Mouse (Mus musculus) neural tube, embryonic 12.5 days (tissue): Measurements from ENCODE around the gene Cpsf6. TPM values are rescaled to one million over a fixed set of nuclear protein-coding genes. Genes with fewer than 3 reads are reported as not detected.

Experiments used
- ATAC-seq: fragments of 200-750 bp; cut with Nextera tagmentation; 2 replicates; pipeline ENCODE4 v1.8.0; 2017; ENCODE audit warnings: low read depth, mild to moderate bottlenecking, moderate TSS enrichment, moderate library complexity; ENCODE audit not compliant: low FRiP score
- H3K27ac ChIP-seq: fragments of 300-500 bp; sonication (generic); 2 replicates; pipeline ENCODE4 v1.5.1; 2016
- H3K27me3 ChIP-seq: fragments of 300-500 bp; sonication (generic); replicated peaks from 2 replicates; pipeline ENCODE4 v1.6.1; 2016; ENCODE audit warnings: mild to moderate bottlenecking
- H3K36me3 ChIP-seq: fragments of 300-500 bp; sonication (generic); 2 replicates; pipeline ENCODE4 v1.6.1; 2016; ENCODE audit warnings: mild to moderate bottlenecking
- H3K4me1 ChIP-seq: fragments of 300-500 bp; sonication (generic); 2 replicates; pipeline ENCODE4 v1.6.1; 2016
- H3K4me2 ChIP-seq: fragments of 300-500 bp; sonication (generic); replicated peaks from 2 replicates; pipeline ENCODE4 v1.6.1; 2016; ENCODE audit warnings: mild to moderate bottlenecking
- H3K4me3 ChIP-seq: fragments of 300-500 bp; sonication (generic); 2 replicates; pipeline ENCODE4 v1.5.1; 2016
- H3K9ac ChIP-seq: fragments of 300-500 bp; sonication (generic); 2 replicates; pipeline ENCODE4 v1.6.1; 2016; ENCODE audit warnings: mild to moderate bottlenecking
- H3K9me3 ChIP-seq: fragments of 300-500 bp; sonication (generic); 2 replicates; pipeline ENCODE4 v1.6.1; 2016; ENCODE audit warnings: mild to moderate bottlenecking
- WGBS: fragments of 180-500 bp; shearing (Covaris S2); methylation state at CpG from one replicate; pipeline ENCODE4 v1.1.7; 2016; 5-methylcytosine and 5-hydroxymethylcytosine counted together
- polyA plus RNA-seq: library from polyadenylated mRNA; unstranded; fragments of >200 nt; fragmentation: Nextera tagmentation; extraction: Ambion mirVana; gene quantifications from 2 replicates; pipeline ENCODE4 v1.2.1, GENCODE M21; 2016

The Cpsf6 gene
- polyA plus RNA-seq, 1 experiment from 2014 or later: 225 TPM

DNA sequence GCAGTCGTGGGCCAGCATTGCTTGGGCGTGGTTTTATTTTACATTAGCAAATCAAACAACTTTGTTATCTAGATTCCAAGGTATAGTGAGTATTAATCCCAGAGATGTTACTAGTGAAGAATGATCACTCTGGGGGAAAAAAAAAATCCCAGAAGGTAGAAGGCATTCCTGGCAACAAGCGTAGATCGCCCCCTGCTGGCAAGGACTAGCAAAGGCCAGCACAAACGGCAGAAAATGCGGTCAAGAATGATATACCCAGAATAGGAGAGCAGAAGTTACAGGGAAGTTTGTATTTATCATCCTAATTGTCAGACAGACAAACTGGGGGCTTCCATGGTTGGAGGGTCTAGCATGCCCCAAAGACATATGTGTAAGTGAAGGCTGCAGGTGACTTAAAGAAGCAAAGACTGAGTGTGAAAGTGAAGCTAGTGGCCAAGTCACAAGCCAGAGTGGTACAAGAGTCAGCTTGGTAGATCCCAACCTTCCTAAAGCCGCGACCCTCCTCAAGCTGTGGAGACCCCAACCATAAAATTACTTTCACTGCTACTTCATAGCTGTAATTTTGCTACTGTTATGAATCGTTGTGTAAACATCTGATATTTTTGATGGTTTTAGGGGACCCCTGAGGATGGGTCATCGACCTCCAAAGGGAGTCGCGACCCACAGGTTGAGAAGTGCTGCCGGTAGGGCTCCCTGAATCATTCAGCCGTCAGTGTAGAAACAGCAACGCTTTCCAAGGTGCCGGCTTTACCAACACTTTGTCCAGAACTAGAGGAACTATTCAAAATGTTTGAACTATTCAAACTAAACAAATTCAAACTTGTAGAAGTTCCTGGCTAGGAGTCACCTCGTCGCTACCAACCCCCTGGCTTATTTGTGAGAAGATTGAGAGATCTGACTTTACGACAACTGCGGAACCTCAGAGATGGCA lies 22.9 kb upstream of the Cpsf6 start:
- H3K4me3 ChIP-seq: no peak overlapping the region
- no peak for ATAC-seq
- no peak overlapping the region for H3K9ac ChIP-seq
- H3K36me3 ChIP-seq: no peaks in the 10 kb centered on the region
- 73% methylated on average over 20 of the region's 20 CpGs for whole genome bisulfite sequencing
- H3K4me2 ChIP-seq: no peak overlapping the region
- no peaks in the 10 kb centered on the region for H3K9me3 ChIP-seq
- H3K4me1 ChIP-seq: 0 out of 2 replicates have a peak, but pooled peaks cover 6% of the 10 kb centered on the region
- 0 out of 2 replicates have a peak, but pooled peaks cover 4% of the 10 kb centered on the region for H3K27me3 ChIP-seq
- no peak overlapping the region for H3K27ac ChIP-seq

DNA sequence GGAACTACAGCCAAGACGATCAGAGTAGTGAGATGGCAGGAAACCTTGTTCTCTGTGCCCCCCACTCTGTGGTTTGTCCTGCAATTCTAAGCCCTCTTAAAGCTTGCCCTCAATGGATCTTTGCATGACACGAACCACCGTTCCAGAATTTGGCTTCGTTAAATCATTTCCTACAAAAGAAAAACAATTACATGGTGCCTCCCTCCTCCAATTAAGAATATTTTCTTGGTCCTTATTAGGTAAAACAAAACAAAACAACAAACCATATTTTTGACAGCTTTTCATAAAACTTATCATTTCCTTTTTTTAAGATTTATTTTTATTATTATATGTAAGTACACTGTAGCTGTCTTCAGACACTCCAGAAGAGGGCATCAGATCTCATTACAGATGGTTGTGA lies 21.5 kb upstream of the Cpsf6 start:
- Histone ChIP-seq H3K4me3 (no peak overlapping the region), H3K36me3 (no peaks in the 10 kb centered on the region), H3K4me2 (no peak overlapping the region), H3K9ac (no peak overlapping the region), H3K27ac (no peak overlapping the region), H3K27me3 (0 out of 2 replicates have a peak, but pooled peaks cover 4% of the 10 kb centered on the region), H3K4me1 (0 out of 2 replicates have a peak, but pooled peaks cover 6% of the 10 kb centered on the region), H3K9me3 (no peaks in the 10 kb centered on the region)
- WGBS: 92% methylated on average over 4 of the region's 4 CpGs
- ATAC-seq: no peak

DNA sequence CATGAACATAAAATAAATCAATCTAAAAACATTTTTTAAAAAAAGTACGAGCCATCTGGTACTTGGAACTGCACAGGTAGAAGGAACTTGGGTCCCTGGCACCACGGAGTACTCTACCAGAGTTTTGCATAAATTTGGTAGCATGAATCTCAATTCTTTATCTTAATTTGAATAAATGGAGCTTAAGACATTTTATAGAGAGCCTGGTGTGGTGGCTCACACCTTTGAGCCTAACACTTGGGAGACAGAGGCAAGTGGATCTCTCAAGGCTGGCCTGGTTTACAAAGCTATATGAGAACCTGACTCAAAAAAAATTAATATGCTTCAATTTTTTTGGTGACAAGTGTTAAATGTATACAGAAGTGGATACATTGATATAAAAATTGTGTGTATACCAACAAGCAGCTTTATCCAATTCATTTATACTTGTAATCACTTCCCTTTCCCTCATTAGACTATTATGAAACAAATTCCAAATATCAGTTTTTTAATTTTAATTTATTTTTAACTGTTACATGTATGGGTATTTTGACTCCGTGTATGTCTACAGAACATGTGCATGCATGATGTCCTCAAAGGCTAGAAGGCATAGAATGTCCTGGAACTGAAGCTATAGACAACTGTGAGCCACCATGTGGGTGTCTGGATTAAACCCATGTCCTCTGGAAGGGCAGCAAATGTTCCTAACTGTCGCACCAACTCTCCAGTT lies 20.6 kb upstream of the Cpsf6 start:
- H3K4me1 ChIP-seq: 0 out of 2 replicates have a peak, but pooled peaks cover 6% of the 10 kb centered on the region
- no peak overlapping the region for H3K27ac ChIP-seq
- H3K27me3 ChIP-seq: 0 out of 2 replicates have a peak, but pooled peaks cover 4% of the 10 kb centered on the region
- no peak overlapping the region for H3K9ac ChIP-seq
- no peak for ATAC-seq
- 85% methylated on average over 4 of the region's 4 CpGs for WGBS
- H3K4me2 ChIP-seq: no peak overlapping the region
- no peak overlapping the region for H3K4me3 ChIP-seq
- no peaks in the 10 kb centered on the region for H3K36me3 ChIP-seq
- H3K9me3 ChIP-seq: no peaks in the 10 kb centered on the region

DNA sequence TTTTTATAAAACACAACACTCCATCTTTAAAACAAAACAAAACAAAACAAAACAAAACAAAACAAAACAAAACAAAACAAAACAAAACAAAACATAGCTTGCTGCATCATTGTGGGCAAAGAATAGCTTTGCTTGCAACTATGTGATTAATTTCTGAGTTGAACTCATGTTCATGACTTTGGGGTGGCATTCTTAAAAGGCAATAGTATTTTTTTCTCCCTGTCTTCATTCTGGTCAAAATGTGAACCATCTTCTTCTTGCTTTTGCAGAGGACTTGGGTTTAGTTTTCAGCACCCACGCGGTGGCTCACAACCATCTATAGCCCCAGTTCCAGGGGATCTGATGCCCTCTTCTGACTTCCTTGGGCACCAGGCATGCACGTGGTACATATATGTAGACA lies 20.0 kb upstream of the Cpsf6 start:
- H3K4me2 ChIP-seq: no peak overlapping the region
- ATAC-seq: no peak
- H3K27me3 ChIP-seq: 0 out of 2 replicates have a peak, but pooled peaks cover 4% of the 10 kb centered on the region
- WGBS: 87% methylated on average over 3 of the region's 3 CpGs
- no peak overlapping the region for H3K4me3 ChIP-seq
- no peaks in the 10 kb centered on the region for H3K36me3 ChIP-seq
- no peaks in the 10 kb centered on the region for H3K9me3 ChIP-seq
- H3K4me1 ChIP-seq: 0 out of 2 replicates have a peak, but pooled peaks cover 6% of the 10 kb centered on the region
- no peak overlapping the region for H3K27ac ChIP-seq
- H3K9ac ChIP-seq: no peak overlapping the region

DNA sequence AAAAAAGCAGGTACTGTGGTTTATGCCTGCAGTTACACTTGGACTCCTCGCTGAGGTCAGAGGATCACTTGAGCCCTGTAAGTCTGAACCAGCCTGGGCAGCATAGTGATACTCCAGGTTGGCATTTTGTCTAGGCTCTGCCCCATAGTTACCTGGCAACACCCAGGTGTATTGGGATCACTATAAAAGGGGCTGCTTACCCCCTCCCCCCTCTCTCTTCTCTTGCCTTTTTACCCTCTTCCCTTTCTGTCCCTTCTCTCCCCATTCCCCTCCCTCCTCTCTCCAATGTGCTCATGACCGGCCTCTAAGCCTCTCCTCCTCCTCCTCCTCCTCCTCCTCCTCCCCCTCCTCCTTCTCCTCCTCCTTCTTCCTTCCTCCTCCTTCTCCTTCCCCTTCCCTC lies 19.4 kb upstream of the Cpsf6 start:
- Histone ChIP-seq H3K9me3 (no peaks in the 10 kb centered on the region), H3K4me3 (no peak overlapping the region), H3K27me3 (0 out of 2 replicates have a peak, but pooled peaks cover 4% of the 10 kb centered on the region), H3K27ac (no peak overlapping the region), H3K4me2 (no peak overlapping the region), H3K4me1 (0 out of 2 replicates have a peak, but pooled peaks cover 6% of the 10 kb centered on the region), H3K36me3 (no peaks in the 10 kb centered on the region), H3K9ac (no peak overlapping the region)
- ATAC-seq: no peak
- 53% methylated on average over 2 of the region's 2 CpGs for WGBS

DNA sequence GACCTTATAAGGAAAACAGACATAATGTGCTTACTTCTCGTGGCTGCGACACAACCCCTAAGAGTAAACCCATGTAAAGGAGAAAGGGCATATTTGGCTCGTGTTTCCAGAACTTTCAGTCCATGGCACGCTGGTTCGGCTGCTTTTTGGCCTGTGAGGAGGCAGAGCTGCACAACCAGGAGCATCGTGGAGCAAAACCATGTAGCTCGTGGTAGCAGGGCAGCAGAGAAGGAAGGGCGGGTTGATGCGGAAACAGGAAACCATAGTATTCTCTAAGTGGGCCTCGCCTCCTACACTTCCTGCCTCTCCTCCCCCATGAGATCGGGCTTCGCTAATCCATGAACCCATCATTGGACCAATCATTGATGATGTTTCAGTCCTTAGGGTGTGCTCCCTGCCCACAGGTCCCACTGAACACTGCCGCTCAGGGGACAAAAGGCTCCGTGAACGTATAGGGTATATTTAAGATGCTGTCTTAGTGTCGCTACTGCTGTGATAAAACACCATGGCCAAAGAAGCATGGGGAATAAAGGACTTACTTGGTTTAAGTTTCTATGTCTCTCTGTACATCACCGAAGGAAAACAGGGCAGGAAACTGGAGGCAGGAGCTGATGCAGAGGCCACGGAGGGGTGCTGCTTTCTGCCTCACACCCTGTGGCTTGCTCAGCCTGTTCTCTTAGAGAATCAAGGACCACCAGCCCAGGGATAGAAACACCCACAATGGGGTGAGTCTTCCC lies 18.4 kb upstream of the Cpsf6 start:
- WGBS: 83% methylated on average over 18 of the region's 18 CpGs
- Histone ChIP-seq H3K27ac (no peak overlapping the region), H3K9me3 (no peaks in the 10 kb centered on the region)

DNA sequence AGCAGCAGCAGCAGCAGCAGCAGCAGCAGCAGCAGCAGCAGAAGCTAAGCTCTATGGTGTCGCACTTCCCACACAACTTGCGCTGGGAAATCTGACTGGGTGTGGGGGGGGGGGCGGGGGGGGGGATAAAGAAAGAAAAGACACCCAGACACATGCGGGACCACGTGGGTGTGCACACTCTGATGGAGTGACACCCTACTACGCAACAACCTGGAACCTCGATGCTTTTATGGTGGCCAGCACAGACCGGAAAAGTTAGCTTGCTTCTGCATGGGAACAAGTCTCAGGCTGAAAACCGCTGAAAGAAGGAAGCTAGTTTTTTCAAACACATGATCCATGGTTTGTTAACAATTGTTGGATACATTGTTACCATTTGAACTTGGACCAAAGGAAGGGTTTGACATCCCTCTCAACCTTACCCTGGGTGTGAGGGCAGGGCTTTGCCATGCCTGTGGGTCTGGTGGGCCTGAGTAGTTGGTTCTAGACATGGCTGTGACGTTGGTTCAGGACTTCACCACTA lies 17.4 kb upstream of the Cpsf6 start:
- Histone ChIP-seq H3K4me3 (no peak overlapping the region), H3K36me3 (no peaks in the 10 kb centered on the region), H3K27ac (no peak overlapping the region), H3K9ac (no peak overlapping the region), H3K9me3 (no peaks in the 10 kb centered on the region), H3K27me3 (0 out of 2 replicates have a peak, but pooled peaks cover 4% of the 10 kb centered on the region), H3K4me2 (0 out of 2 replicates have a peak overlapping the region, but pooled peaks have one; percentile 12), H3K4me1 (peaks cover 9% of the 10 kb centered on the region; the same call in 1 of the 2 replicates)
- ATAC-seq: no peak
- whole genome bisulfite sequencing: 73% methylated on average over 9 of the region's 10 CpGs

More for the DNA sequence above, 18.4 kb upstream of the Cpsf6 start:
- Histone ChIP-seq H3K27me3 (0 out of 2 replicates have a peak, but pooled peaks cover 4% of the 10 kb centered on the region), H3K4me1 (peaks cover 13% of the 10 kb centered on the region; the same call in 1 of the 2 replicates), H3K4me2 (no peak overlapping the region), H3K9ac (no peak overlapping the region), H3K4me3 (no peak overlapping the region), H3K36me3 (no peaks in the 10 kb centered on the region)
- no peak for ATAC-seq

DNA sequence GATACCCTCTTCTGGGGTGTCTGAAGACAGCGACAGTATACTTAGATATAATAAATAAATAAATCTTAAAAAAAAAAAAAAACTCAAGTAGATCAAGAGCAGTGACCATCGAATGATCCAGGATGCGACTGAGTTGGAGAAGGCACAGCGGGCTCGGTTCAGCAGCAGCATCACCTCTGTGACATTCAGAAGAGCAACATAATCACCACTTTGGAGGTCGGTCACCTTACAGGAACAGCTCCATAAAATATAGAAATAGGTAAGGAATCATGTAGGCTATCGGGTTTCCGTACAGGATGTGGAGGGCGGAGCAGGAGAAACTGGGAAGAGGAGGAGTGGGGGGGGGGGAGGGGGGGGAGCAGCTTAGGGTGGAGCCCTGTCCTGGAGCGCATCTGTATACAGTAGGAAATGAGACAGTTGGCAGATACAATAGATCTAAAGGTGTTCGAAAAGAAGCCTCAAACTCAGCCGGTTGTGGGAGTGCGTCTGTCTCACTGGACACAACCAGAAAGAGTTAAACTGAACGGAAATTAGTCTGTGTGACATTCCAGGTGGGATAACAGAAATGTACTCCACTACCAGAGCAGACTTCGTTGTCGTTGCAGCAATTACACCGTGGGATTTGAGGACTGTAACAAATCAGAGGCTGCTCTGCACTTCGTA lies 16.7 kb upstream of the Cpsf6 start:
- H3K9ac ChIP-seq: no peak overlapping the region
- H3K4me2 ChIP-seq: peak overlapping the region; percentile 12; the same call in 1 of the 2 replicates
- 58% methylated on average over 18 of the region's 18 CpGs for WGBS
- H3K4me1 ChIP-seq: peaks cover 9% of the 10 kb centered on the region; the same call in 1 of the 2 replicates
- 0 out of 2 replicates have a peak, but pooled peaks cover 4% of the 10 kb centered on the region for H3K27me3 ChIP-seq
- no peaks in the 10 kb centered on the region for H3K36me3 ChIP-seq
- H3K4me3 ChIP-seq: no peak overlapping the region
- H3K9me3 ChIP-seq: no peaks in the 10 kb centered on the region
- no peak for ATAC-seq
- no peak overlapping the region for H3K27ac ChIP-seq

DNA sequence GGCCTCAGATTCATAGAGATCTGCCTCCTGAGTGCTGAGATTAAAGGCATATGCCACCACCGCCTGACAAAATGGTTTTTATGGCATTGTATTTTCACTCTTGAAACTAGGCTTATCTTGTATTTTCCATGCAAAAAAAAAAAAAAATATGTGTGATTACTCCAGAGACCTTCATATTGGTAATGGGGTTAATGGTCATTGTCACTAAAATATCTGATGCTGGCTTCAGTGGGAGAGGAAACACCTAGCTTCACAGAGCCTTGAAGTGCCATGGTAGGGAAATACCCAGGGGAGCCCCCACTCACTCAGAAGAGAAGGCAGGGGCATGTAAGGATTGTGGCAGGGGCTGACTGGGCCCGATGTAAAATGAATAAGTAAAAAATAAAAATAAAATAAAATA lies 16.0 kb upstream of the Cpsf6 start:
- H3K9me3 ChIP-seq: no peaks in the 10 kb centered on the region
- no peak overlapping the region for H3K4me3 ChIP-seq
- ATAC-seq: no peak
- H3K4me2 ChIP-seq: no peak overlapping the region
- no peak overlapping the region for H3K27ac ChIP-seq
- no peaks in the 10 kb centered on the region for H3K36me3 ChIP-seq
- WGBS: 95% methylated on average over 2 of the region's 2 CpGs
- no peak overlapping the region for H3K9ac ChIP-seq
- H3K27me3 ChIP-seq: 0 out of 2 replicates have a peak, but pooled peaks cover 4% of the 10 kb centered on the region
- H3K4me1 ChIP-seq: peaks cover 9% of the 10 kb centered on the region; the same call in 1 of the 2 replicates

DNA sequence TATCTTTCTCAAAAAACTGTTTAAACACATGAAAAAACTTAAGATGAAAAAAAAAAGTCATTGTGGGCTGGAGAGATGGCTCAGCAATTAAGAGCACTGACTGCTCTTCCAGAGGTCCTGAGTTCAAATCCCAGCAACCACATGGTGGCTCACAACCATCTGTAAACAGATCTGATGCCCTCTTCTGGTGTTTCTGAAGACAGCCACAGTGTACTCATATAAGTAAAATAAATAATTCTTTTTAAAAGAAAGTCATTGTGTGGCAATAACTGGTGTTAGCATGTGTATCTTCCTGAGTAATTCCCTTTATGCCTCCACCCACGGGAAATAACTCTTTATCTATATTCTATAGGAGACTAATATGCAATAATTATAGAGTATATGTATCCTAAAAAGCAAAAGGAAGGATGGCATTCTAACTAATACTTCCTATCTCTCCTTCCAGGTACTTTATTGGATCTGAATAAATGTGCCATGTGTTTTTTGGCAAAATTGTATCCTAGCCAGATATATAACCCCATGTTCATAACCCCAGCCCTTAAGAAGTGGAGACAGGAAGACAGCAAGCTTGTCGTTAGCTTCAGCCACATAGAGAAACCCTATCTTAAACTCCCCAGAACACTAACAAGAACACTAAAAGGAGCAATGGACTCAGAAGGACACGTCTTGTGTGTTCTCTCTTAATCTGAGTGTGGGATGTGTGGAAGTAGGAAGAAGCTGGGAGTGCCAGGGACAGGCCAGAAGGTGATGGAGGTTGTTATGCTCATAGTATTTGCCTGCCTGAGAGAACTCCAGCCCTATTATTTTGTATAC lies 15.1 kb upstream of the Cpsf6 start:
- H3K9ac ChIP-seq: no peak overlapping the region
- no peak for ATAC-seq
- WGBS: 82% methylated on average over 3 of the region's 3 CpGs

More for the DNA sequence above, 15.1 kb upstream of the Cpsf6 start:
- Histone ChIP-seq H3K36me3 (no peaks in the 10 kb centered on the region), H3K4me2 (no peak overlapping the region), H3K27me3 (0 out of 2 replicates have a peak, but pooled peaks cover 4% of the 10 kb centered on the region), H3K9me3 (no peaks in the 10 kb centered on the region), H3K27ac (no peak overlapping the region), H3K4me1 (peaks cover 9% of the 10 kb centered on the region; the same call in 1 of the 2 replicates), H3K4me3 (no peak overlapping the region)
